Mouse (Mus musculus): ENCODE measurements around the gene Sppl3.

DNA sequence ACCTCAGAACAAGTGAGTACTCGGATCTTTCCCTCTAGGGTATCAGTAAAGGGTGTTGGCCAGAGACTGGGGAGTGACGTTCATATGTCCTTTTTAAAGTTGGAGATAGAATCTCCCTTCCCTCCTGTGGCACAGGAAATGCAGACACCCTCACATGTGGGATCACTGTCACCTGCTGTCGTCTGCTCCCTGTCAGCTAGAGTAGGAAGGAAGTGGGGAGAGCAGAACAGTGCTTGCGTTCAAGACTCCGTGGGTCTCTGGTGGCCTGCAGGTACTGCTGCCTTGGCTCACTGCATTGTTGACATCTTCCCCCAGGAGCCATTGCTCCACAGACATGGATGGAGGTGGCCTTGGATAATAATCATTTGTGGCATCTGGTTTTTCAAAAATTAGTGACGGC is 72.6 kb downstream of the Sppl3 start:
- TF ChIP-seq POLR2A (IDR thresholded peaks at IDR 0.05; ENCODE audit: extremely low read depth, insufficient read depth, low read length) (no peak), CTCF (IDR thresholded peaks at IDR 0.05; ENCODE audit: extremely low read depth, insufficient read depth, low read length) (no peak)
